Mouse (Mus musculus) neural tube, embryonic 11.5 days (tissue): ENCODE results near the gene Arhgap28. TPM values are rescaled to one million over a fixed set of nuclear protein-coding genes. Genes with fewer than 3 reads are reported as not detected.

ENCODE experiments used
- ATAC-seq: fragments of 200-750 bp; cut with Nextera tagmentation; 2 replicates; pipeline ENCODE4 v1.8.0; 2017; ENCODE audit warnings: moderate number of reproducible peaks, mild to moderate bottlenecking, moderate TSS enrichment, moderate library complexity; ENCODE audit not compliant: insufficient read depth, low FRiP score, low TSS enrichment
- DNase-seq: peaks from one replicate; pipeline ENCODE4 v3.0.0-alpha.2; 2015; ENCODE audit warnings: low spot score
- H3K27ac ChIP-seq: fragments of 300-500 bp; sonication (generic); 2 replicates; pipeline ENCODE4 v1.5.1; 2014; ENCODE audit warnings: low read depth, mild to moderate bottlenecking, low read length
- H3K27me3 ChIP-seq: fragments of 300-500 bp; sonication (generic); 2 replicates; pipeline ENCODE4 v1.6.1; 2014; ENCODE audit warnings: mild to moderate bottlenecking, low read length, mixed read lengths; ENCODE audit not compliant: control insufficient read depth, insufficient read depth
- H3K36me3 ChIP-seq: fragments of 300-500 bp; sonication (generic); 2 replicates; pipeline ENCODE4 v1.6.1; 2014; ENCODE audit warnings: mild to moderate bottlenecking, low read length, moderate library complexity, mixed read lengths; ENCODE audit not compliant: control insufficient read depth, insufficient read depth
- H3K4me1 ChIP-seq: fragments of 300-500 bp; sonication (generic); 2 replicates; pipeline ENCODE4 v1.6.1; 2014; ENCODE audit warnings: low read length, mixed read lengths; ENCODE audit not compliant: control insufficient read depth, insufficient read depth
- H3K4me2 ChIP-seq: fragments of 300-500 bp; sonication (generic); 2 replicates; pipeline ENCODE4 v1.6.1; 2014; ENCODE audit warnings: low read depth, mild to moderate bottlenecking, moderate library complexity
- H3K4me3 ChIP-seq: fragments of 300-500 bp; sonication (generic); 2 replicates; pipeline ENCODE4 v1.5.1; 2014; ENCODE audit warnings: low read depth, low read length
- H3K9ac ChIP-seq: fragments of 300-500 bp; sonication (generic); 2 replicates; pipeline ENCODE4 v1.6.1; 2014; ENCODE audit warnings: mild to moderate bottlenecking, low read length
- H3K9me3 ChIP-seq: fragments of 300-500 bp; sonication (generic); 2 replicates; pipeline ENCODE4 v1.6.1; 2016; ENCODE audit warnings: low read length; ENCODE audit not compliant: control insufficient read depth
- WGBS: fragments of 180-500 bp; shearing (Covaris S2); extraction: QIAGEN DNeasy Blood & Tissue Kit; methylation state at CpG from one replicate; pipeline ENCODE4 v1.1.7; 2014; 5-methylcytosine and 5-hydroxymethylcytosine counted together
- polyA plus RNA-seq: library from polyadenylated mRNA; unstranded; fragments of >200 nt; fragmentation: Nextera tagmentation; extraction: Ambion mirVana; gene quantifications from 2 replicates; pipeline ENCODE4 v1.2.1, GENCODE M21; 2014

Arhgap28 gene
- polyA plus RNA-seq, 1 experiment from 2014 or later, result 47.9 TPM

- Histone ChIP-seq H3K36me3 (no peaks in the 10 kb centered on the region), H3K4me1 (no peaks in the 10 kb centered on the region), H3K27me3 (no peaks in the 10 kb centered on the region), H3K9me3 (no peaks in the 10 kb centered on the region), H3K9ac (no peak overlapping the region), H3K27ac (no peak overlapping the region), H3K4me3 (no peak overlapping the region), H3K4me2 (no peak overlapping the region)
- no peak for ATAC-seq
- no peak for DNase-seq
- 95% methylated on average over 3 of the region's 3 CpGs for WGBS
Observed at GRCm38 (mm10) chr17:67937050-67937449, 66.9 kb downstream of the Arhgap28 start.

- Histone ChIP-seq H3K9me3 (no peaks in the 10 kb centered on the region), H3K36me3 (no peaks in the 10 kb centered on the region), H3K4me1 (no peaks in the 10 kb centered on the region), H3K4me3 (no peak overlapping the region), H3K4me2 (no peak overlapping the region), H3K27ac (no peak overlapping the region), H3K27me3 (no peaks in the 10 kb centered on the region), H3K9ac (no peak overlapping the region)
- WGBS, result 80% methylated on average over 4 of the region's 4 CpGs
- DNase-seq (no peak), ATAC-seq (no peak)
Observed at GRCm38 (mm10) chr17:67935556-67935955, 68.4 kb downstream of the Arhgap28 start.

- H3K4me1 ChIP-seq, result no peaks in the 10 kb centered on the region
- ATAC-seq (no peak), DNase-seq (no peak)
- WGBS, result 57% methylated on average over 6 of the region's 6 CpGs
- H3K36me3 ChIP-seq, result no peaks in the 10 kb centered on the region
- no peak overlapping the region for H3K4me3 ChIP-seq
- no peak overlapping the region for H3K4me2 ChIP-seq
- no peak overlapping the region for H3K27ac ChIP-seq
- H3K9ac ChIP-seq, result no peak overlapping the region
- H3K27me3 ChIP-seq, result no peaks in the 10 kb centered on the region
- no peaks in the 10 kb centered on the region for H3K9me3 ChIP-seq
Observed at GRCm38 (mm10) chr17:67931396-67931795, 72.5 kb downstream of the Arhgap28 start.

- Histone ChIP-seq H3K4me1 (no peaks in the 10 kb centered on the region), H3K27ac (no peak overlapping the region), H3K9me3 (no peaks in the 10 kb centered on the region), H3K9ac (no peak overlapping the region), H3K36me3 (no peaks in the 10 kb centered on the region), H3K4me3 (no peak overlapping the region), H3K4me2 (no peak overlapping the region), H3K27me3 (no peaks in the 10 kb centered on the region)
- 77% methylated on average over 3 of the region's 3 CpGs for WGBS
- DNase-seq (no peak), ATAC-seq (no peak)
Observed at GRCm38 (mm10) chr17:67930957-67931356, 73.0 kb downstream of the Arhgap28 start.

GRCm38 (mm10) chr17:67930467-67930866 lies 73.5 kb downstream of the Arhgap28 start:
- H3K27me3 ChIP-seq, result no peaks in the 10 kb centered on the region
- no peaks in the 10 kb centered on the region for H3K4me1 ChIP-seq
- no peak overlapping the region for H3K4me2 ChIP-seq
- no peaks in the 10 kb centered on the region for H3K9me3 ChIP-seq
- H3K27ac ChIP-seq, result no peak overlapping the region
- no peak overlapping the region for H3K4me3 ChIP-seq
- ATAC-seq, result no peak
- WGBS, result 87% methylated on average over 3 of the region's 3 CpGs
- H3K9ac ChIP-seq, result no peak overlapping the region
- no peaks in the 10 kb centered on the region for H3K36me3 ChIP-seq
- no peak for DNase-seq

GRCm38 (mm10) chr17:67928280-67928679 lies 75.6 kb downstream of the Arhgap28 start:
- no peak overlapping the region for H3K9ac ChIP-seq
- no peak overlapping the region for H3K4me2 ChIP-seq
- H3K4me3 ChIP-seq, result no peak overlapping the region
- H3K9me3 ChIP-seq, result no peaks in the 10 kb centered on the region
- ATAC-seq (no peak), DNase-seq (no peak)
- 83% methylated on average over 6 of the region's 6 CpGs for WGBS
- H3K36me3 ChIP-seq, result no peaks in the 10 kb centered on the region
- no peaks in the 10 kb centered on the region for H3K4me1 ChIP-seq
- H3K27me3 ChIP-seq, result no peaks in the 10 kb centered on the region
- no peak overlapping the region for H3K27ac ChIP-seq

- 97% methylated on average over 8 of the region's 8 CpGs for WGBS
- no peaks in the 10 kb centered on the region for H3K27me3 ChIP-seq
- no peaks in the 10 kb centered on the region for H3K36me3 ChIP-seq
- H3K4me2 ChIP-seq, result no peak overlapping the region
- no peaks in the 10 kb centered on the region for H3K4me1 ChIP-seq
- H3K4me3 ChIP-seq, result no peak overlapping the region
- H3K9me3 ChIP-seq, result no peaks in the 10 kb centered on the region
- DNase-seq, result no peak
- H3K9ac ChIP-seq, result no peak overlapping the region
- ATAC-seq, result no peak
- no peak overlapping the region for H3K27ac ChIP-seq
Observed at GRCm38 (mm10) chr17:67927864-67928263, 76.1 kb downstream of the Arhgap28 start.

GRCm38 (mm10) chr17:67919959-67920358 lies 84.0 kb downstream of the Arhgap28 start:
- ATAC-seq (no peak), DNase-seq (no peak)
- no peaks in the 10 kb centered on the region for H3K36me3 ChIP-seq
- H3K4me3 ChIP-seq, result no peak overlapping the region
- no peak overlapping the region for H3K4me2 ChIP-seq
- no peak overlapping the region for H3K9ac ChIP-seq
- WGBS, result 82% methylated on average over 7 of the region's 7 CpGs
- H3K27ac ChIP-seq, result no peak overlapping the region
- H3K9me3 ChIP-seq, result no peaks in the 10 kb centered on the region
- H3K4me1 ChIP-seq, result no peaks in the 10 kb centered on the region
- no peaks in the 10 kb centered on the region for H3K27me3 ChIP-seq

GRCm38 (mm10) chr17:67918201-67918600 lies 85.7 kb downstream of the Arhgap28 start:
- WGBS, result 88% methylated on average over 7 of the region's 7 CpGs
- Histone ChIP-seq H3K9me3 (no peaks in the 10 kb centered on the region), H3K4me1 (peaks cover 4% of the 10 kb centered on the region; the same call in 1 of the 2 replicates), H3K27me3 (no peaks in the 10 kb centered on the region), H3K9ac (no peak overlapping the region), H3K36me3 (no peaks in the 10 kb centered on the region), H3K4me2 (no peak overlapping the region), H3K4me3 (no peak overlapping the region), H3K27ac (no peak overlapping the region)
- ATAC-seq (no peak), DNase-seq (no peak)
